Comparison of ENCODE assay signal across 25 mouse cellular contexts in the genomic region with DNA sequence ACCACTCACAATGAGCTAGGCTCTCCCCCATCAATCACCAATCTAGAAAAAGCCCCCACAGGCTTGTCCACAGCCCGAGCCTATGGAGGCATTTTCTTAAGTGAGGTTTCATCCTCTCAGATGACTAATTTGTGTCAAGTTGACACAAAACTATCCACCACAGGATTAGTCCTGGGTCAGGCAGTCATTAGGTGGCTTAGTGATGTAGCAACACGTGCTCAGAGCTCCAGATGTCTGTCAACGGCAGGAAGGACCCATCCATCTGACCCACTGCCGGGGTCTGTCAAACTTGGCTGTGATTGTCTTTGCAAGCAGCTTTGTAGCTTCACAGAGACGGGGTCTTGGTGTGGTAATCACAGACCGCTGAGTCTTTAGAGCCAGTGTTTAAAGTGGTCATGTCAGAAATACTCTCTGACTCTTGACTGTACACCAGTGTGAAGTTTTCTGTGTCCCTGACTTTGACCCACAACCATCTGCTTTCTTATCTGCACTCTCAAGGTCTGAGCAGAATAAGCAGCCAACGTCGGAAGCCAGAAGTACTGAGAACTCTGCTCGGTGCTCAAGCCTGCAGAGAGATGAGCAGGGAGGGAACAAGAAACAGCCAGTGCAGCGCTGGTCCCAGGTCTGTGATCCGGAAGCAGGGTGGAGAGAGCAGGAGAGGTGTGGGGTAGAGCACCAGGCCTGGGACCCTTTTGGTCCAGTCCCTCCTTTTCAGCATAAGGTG.
A peak's percentile ranks its signal among the peaks of the same experiment; 100 is the strongest.
DNase-seq lines count a peak whose midpoint lies in the region; ATAC-seq and TF ChIP-seq lines count a peak whose summit lies in the region.
"Had no signal": no experiment of that assay in that cellular context is flagged by ENCODE, and none has a peak within 500 bp of the region (broad histone marks: within the 10 kb centered on the region; RNA-seq: fewer than 3 reads in every experiment).

No protein-coding gene starts in this region.

- H3K9ac ChIP-seq in heart, postnatal 0 days (replicated peaks; ENCODE audit: low read depth, low read length): no peak overlapping the region
- no peak overlapping the region for H3K9ac ChIP-seq in CH12.LX (ENCODE audit: insufficient read depth, low read depth)
- no peak overlapping the region for H3K9ac ChIP-seq in liver, embryonic 14.5 days (replicated peaks)
- H3K9ac ChIP-seq: embryonic facial prominence, embryonic 15.5 days; forebrain, embryonic 15.5 days; heart, embryonic 12.5 days; hindbrain, embryonic 14.5 days; lung, embryonic 15.5 days had no signal

- TF ChIP-seq POLR2A in CH12.LX (IDR thresholded peaks at IDR 0.05; ENCODE audit: low read depth, low read length): no peak

- dilution Hi-C loops in CH12.LX (cut with MboI; ENCODE audit: extremely low pct_ligation_motif_present, extremely low pct_unique_long_range_greater_than_20kb, low sequenced_read_pairs): no loop called here

- WGBS in heart, postnatal 0 days: 33% methylated on average over 11 of the region's 11 CpGs
- WGBS in liver, embryonic 14.5 days (ENCODE audit: insufficient replicate concordance): 35% methylated on average over 11 of the region's 11 CpGs

- H3K9me3 ChIP-seq in heart, postnatal 0 days (replicated peaks; ENCODE audit: control insufficient read depth, low read length): no peaks in the 10 kb centered on the region; the same call in 1 of the 2 replicates
- H3K9me3 ChIP-seq in CH12.LX (replicated peaks; ENCODE audit: low read length): peaks cover 11% of the 10 kb centered on the region
- no peaks in the 10 kb centered on the region for H3K9me3 ChIP-seq in liver, embryonic 14.5 days (ENCODE audit: control insufficient read depth, low read length)
- H3K9me3 ChIP-seq: forebrain, embryonic 15.5 days; limb, embryonic 10.5 days; lung, embryonic 15.5 days; midbrain, embryonic 10.5 days had no signal

- H3K36me3 ChIP-seq in heart, postnatal 0 days (replicated peaks; ENCODE audit: control insufficient read depth, insufficient read depth, low read length): no peaks in the 10 kb centered on the region
- H3K36me3 ChIP-seq in CH12.LX (replicated peaks in 1 of 2; ENCODE audit: control insufficient read depth in 1 of 2, insufficient read depth in 1 of 2, low read length in 1 of 2): no peaks in the 10 kb centered on the region
- no peaks in the 10 kb centered on the region for H3K36me3 ChIP-seq in liver, embryonic 14.5 days (replicated peaks; ENCODE audit: control insufficient read depth, insufficient read depth, low read depth)
- H3K36me3 ChIP-seq: embryonic facial prominence, embryonic 15.5 days; forebrain, embryonic 15.5 days; heart, embryonic 12.5 days; limb, embryonic 10.5 days; lung, embryonic 15.5 days; midbrain, embryonic 10.5 days had no signal

- H3K4me1 ChIP-seq in heart, postnatal 0 days (ENCODE audit: control insufficient read depth, insufficient read depth): no peaks in the 10 kb centered on the region
- peaks cover 0 to under 1% of the 10 kb centered on the region in 2 experiments; a peak in 1 of 4 replicates for H3K4me1 ChIP-seq in CH12.LX (ENCODE audit: control insufficient read depth in 1 of 2, insufficient read depth in 2 of 2)
- peaks cover 5 to 11% of the 10 kb centered on the region in 2 experiments; a peak in 3 of 4 replicates for H3K4me1 ChIP-seq in liver, embryonic 14.5 days (replicated peaks; ENCODE audit: control insufficient read depth in 2 of 2, insufficient read depth in 2 of 2, low read length in 1 of 2)
- H3K4me1 ChIP-seq: embryonic facial prominence, embryonic 15.5 days; forebrain, embryonic 15.5 days; limb, embryonic 10.5 days; lung, embryonic 15.5 days; midbrain, embryonic 10.5 days had no signal

- no peaks in the 10 kb centered on the region for H3K27me3 ChIP-seq in heart, postnatal 0 days (ENCODE audit: control insufficient read depth, insufficient read depth, low read length)
- H3K27me3 ChIP-seq in CH12.LX (replicated peaks): no peaks in the 10 kb centered on the region
- H3K27me3 ChIP-seq in liver, embryonic 14.5 days (ENCODE audit: control insufficient read depth, insufficient read depth, low read length): no peaks in the 10 kb centered on the region
- H3K27me3 ChIP-seq: embryonic facial prominence, embryonic 15.5 days; forebrain, embryonic 15.5 days; heart, embryonic 12.5 days; lung, embryonic 15.5 days had no signal

- H3K4me3 ChIP-seq in heart, postnatal 0 days (ENCODE audit: low read depth, low read length): no peak overlapping the region
- H3K4me3 ChIP-seq in CH12.LX (replicated peaks in 1 of 3; ENCODE audit: low read depth in 2 of 3, low read length in 2 of 3, poor library complexity in 1 of 3): no peak overlapping the region
- no peak overlapping the region for H3K4me3 ChIP-seq in liver, embryonic 14.5 days (ENCODE audit: insufficient read depth in 1 of 2, low read depth in 2 of 2, low read length in 2 of 2)
- H3K4me3 ChIP-seq: embryonic facial prominence, embryonic 15.5 days; forebrain, embryonic 15.5 days; heart, embryonic 12.5 days; left cerebral cortex, adult 2 months; limb, embryonic 10.5 days; lung, embryonic 15.5 days; midbrain, embryonic 10.5 days; myocyte had no signal

- no peaks in the 10 kb centered on the region for H3K79me2 ChIP-seq in CH12.LX (replicated peaks; ENCODE audit: control insufficient read depth, extremely low read depth, insufficient read depth, poor library complexity, severe bottlenecking)

- in situ Hi-C loops in CH12.LX (cut with MboI; ENCODE audit: low pct_ligation_motif_present, low pct_unique_long_range_greater_than_20kb, low sequenced_read_pairs): no loop called here

- ATAC-seq in heart, postnatal 0 days (ENCODE audit: insufficient read depth, low read depth): no peak
- peak; percentile 35; the same call in 1 of the 2 replicates for ATAC-seq in liver, embryonic 14.5 days (ENCODE audit: insufficient read depth)
- ATAC-seq: forebrain, embryonic 15.5 days; inflammation-experienced regulatory T-cells, adult 6 months; midbrain, embryonic 16.5 days had no signal

- TF ChIP-seq CTCF in heart, postnatal 0 days (IDR thresholded peaks at IDR 0.05; ENCODE audit: low read depth): no peak
- no peak for TF ChIP-seq CTCF in CH12.LX (conservative IDR thresholded peaks at IDR 0.05 in 1 of 2, IDR thresholded peaks at IDR 0.05 in 1 of 2; ENCODE audit: low read depth in 2 of 2, low read length in 2 of 2)
- no peak for TF ChIP-seq CTCF in liver, embryonic 14.5 days (IDR thresholded peaks at IDR 0.05; ENCODE audit: low read depth)

- no peak overlapping the region for H3K4me2 ChIP-seq in heart, postnatal 0 days (ENCODE audit: low read depth, low read length)
- H3K4me2 ChIP-seq in CH12.LX (ENCODE audit: insufficient read depth, low read depth, poor library complexity, severe bottlenecking): no peak overlapping the region
- H3K4me2 ChIP-seq in liver, embryonic 14.5 days (ENCODE audit: low read depth): no peak overlapping the region
- H3K4me2 ChIP-seq: embryonic facial prominence, embryonic 15.5 days; forebrain, embryonic 15.5 days; heart, embryonic 12.5 days; hindbrain, embryonic 14.5 days; lung, embryonic 15.5 days had no signal

- TF ChIP-seq RAD21 in CH12.LX (IDR thresholded peaks at IDR 0.05; ENCODE audit: low read depth, low read length): no peak

- DNase-seq in heart, postnatal 0 days (ENCODE audit: low spot score): peak; percentile 16
- DNase-seq in heart, adult 18-20 months: no peak
- DNase-seq in CH12.LX (ENCODE audit: extremely low read depth) (no peak), adipocyte (ENCODE audit: low spot score) (no peak)
- peak; percentile 52 for DNase-seq in adrenal gland, postnatal 14 days
- DNase-seq in liver, embryonic 14.5 days (ENCODE audit: low read depth in 3 of 3, low spot score in 3 of 3): no peak
- DNase-seq in lung, postnatal 4 days: no peak
- no peak for DNase-seq in heart, postnatal 4 days
- DNase-seq: cerebellum, adult 9-11 months; heart, postnatal 14 days; kidney, adult 18-20 months; lung, postnatal 36 days; right cerebral cortex, adult 18-20 months had no signal

- H3K27ac ChIP-seq in heart, postnatal 0 days (ENCODE audit: low read depth): no peak overlapping the region
- H3K27ac ChIP-seq in CH12.LX (ENCODE audit: insufficient read depth, low read depth): no peak overlapping the region
- no peak overlapping the region for H3K27ac ChIP-seq in liver, embryonic 14.5 days
- H3K27ac ChIP-seq: embryonic facial prominence, embryonic 15.5 days; forebrain, embryonic 15.5 days; hindbrain, embryonic 14.5 days; kidney, postnatal 0 days; left cerebral cortex, adult 2 months; limb, embryonic 10.5 days; lung, embryonic 15.5 days; midbrain, embryonic 10.5 days had no signal

- no peak for TF ChIP-seq EP300 in heart, postnatal 0 days (IDR thresholded peaks at IDR 0.05; ENCODE audit: low read depth)
- TF ChIP-seq EP300 in CH12.LX (IDR thresholded peaks at IDR 0.05; ENCODE audit: low read length): peak; percentile 44; the same call in 1 of the 2 replicates
- TF ChIP-seq EP300 in liver, embryonic 14.5 days (IDR thresholded peaks at IDR 0.05; ENCODE audit: low read depth): no peak

TF ChIP-seq in CH12.LX, 34 proteins besides CTCF, POLR2A, EP300 and RAD21 (continues in another document):
- TF ChIP-seq USF1 (IDR thresholded peaks at IDR 0.05; ENCODE audit: low read depth, low read length) (no peak), MAZ (IDR thresholded peaks at IDR 0.05; ENCODE audit: low read depth, low read length) (no peak), USF2 (conservative IDR thresholded peaks at IDR 0.05; ENCODE audit: low read depth, low read length) (no peak), NELFE (IDR thresholded peaks at IDR 0.05; ENCODE audit: low read depth, low read length) (no peak), ZNF384 (IDR thresholded peaks at IDR 0.05; ENCODE audit: low read depth, low read length) (no peak), BHLHE40 (IDR thresholded peaks at IDR 0.05; ENCODE audit: low read depth, low read length) (peak; percentile 81), ETS1 (conservative IDR thresholded peaks at IDR 0.05; ENCODE audit: low read depth, low read length) (no peak), E2F4 (IDR thresholded peaks at IDR 0.05; ENCODE audit: insufficient replicate concordance, low read depth, low read length) (no peak), MEF2A (IDR thresholded peaks at IDR 0.05; ENCODE audit: borderline replicate concordance, low read depth, low read length) (no peak), NRF1 (IDR thresholded peaks at IDR 0.05; ENCODE audit: low read depth, low read length) (no peak), IRF4 (IDR thresholded peaks at IDR 0.05; ENCODE audit: low read depth, low read length) (peak; percentile 39; the same call in 1 of the 2 replicates), MYC (IDR thresholded peaks at IDR 0.05; ENCODE audit: low read depth, low read length) (peak; percentile 47; the same call in 1 of the 2 replicates), MXI1 (IDR thresholded peaks at IDR 0.05; ENCODE audit: low read depth, low read length) (peak; percentile 45; the same call in 1 of the 2 replicates), MAFK (IDR thresholded peaks at IDR 0.05; ENCODE audit: insufficient replicate concordance, low read length) (0 out of 2 replicates have a peak, but pooled peaks have one; percentile 18), CHD2 (IDR thresholded peaks at IDR 0.05; ENCODE audit: low read length) (no peak), SIN3A (IDR thresholded peaks at IDR 0.05; ENCODE audit: low read length) (no peak), MAX (IDR thresholded peaks at IDR 0.05; ENCODE audit: low read length) (peak; percentile 60; the same call in 1 of the 2 replicates)

Comparison
In these comparisons a context has a peak if more than half of its experiments do, and no peak if none do; other contexts are left out.
1. DNase-seq: peak in heart, postnatal 0 days (single experiment) and adrenal gland, postnatal 14 days (single experiment); none in heart, adult 18-20 months (0 of 2), CH12.LX (single experiment), liver, embryonic 14.5 days (0 of 3), adipocyte (single experiment), lung, postnatal 4 days (0 of 2) and heart, postnatal 4 days (single experiment).